Mouse (Mus musculus) spleen, adult 2 months (tissue): ENCODE results near the gene Tbr1. TPM values are rescaled to one million over a fixed set of nuclear protein-coding genes. Genes with fewer than 3 reads are reported as not detected.

Experiments
- DNase-seq, 2 experiments: peaks; one replicate each; pipeline versions ENCODE4 v3.0.0 to v3.0.0-alpha.2; 2012 to 2021; ENCODE audit warnings: low spot score in 2 of 2, low read depth in 1 of 2
- H3K27ac ChIP-seq: fragments of 200-500 bp; 2 replicates; pipeline ENCODE4 v1.5.1; 2012; ENCODE audit warnings: low read length, inconsistent platforms; ENCODE audit not compliant: insufficient read depth
- H3K27me3 ChIP-seq: fragments of 200-500 bp; 2 replicates; pipeline ENCODE4 v1.6.1; 2012; ENCODE audit warnings: mild to moderate bottlenecking, moderate library complexity, low read length, inconsistent platforms; ENCODE audit not compliant: control insufficient read depth, insufficient read depth
- H3K36me3 ChIP-seq: fragments of 200-500 bp; 2 replicates; pipeline ENCODE4 v1.6.1; 2012; ENCODE audit warnings: mild to moderate bottlenecking, low read length, inconsistent platforms; ENCODE audit not compliant: control insufficient read depth, insufficient read depth
- H3K4me1 ChIP-seq: fragments of 200-500 bp; 2 replicates; pipeline ENCODE4 v1.6.1; 2011; ENCODE audit warnings: inconsistent platforms; ENCODE audit not compliant: control insufficient read depth, insufficient read depth, insufficient read length
- H3K4me3 ChIP-seq: fragments of 200-500 bp; 2 replicates; pipeline ENCODE4 v1.5.1; 2011; ENCODE audit warnings: mild to moderate bottlenecking, inconsistent platforms; ENCODE audit not compliant: insufficient read depth, insufficient read length; ENCODE audit errors: extremely low read depth
- CTCF ChIP-seq: fragments of 200-500 bp; IDR thresholded peaks from 2 replicates; pipeline ENCODE4 v1.5.1; 2011; ENCODE audit warnings: mild to moderate bottlenecking, inconsistent platforms; ENCODE audit not compliant: insufficient read depth, insufficient read length, insufficient replicate concordance; ENCODE audit errors: extremely low read depth
- POLR2A ChIP-seq: fragments of 200-500 bp; IDR thresholded peaks from 2 replicates; pipeline ENCODE4 v1.6.1; 2011; ENCODE audit warnings: low read depth, low read length, inconsistent platforms
- WGBS: fragments of 180-500 bp; shearing (Covaris S2); methylation state at CpG from one replicate; pipeline ENCODE4 v1.1.7; 2018; 5-methylcytosine and 5-hydroxymethylcytosine counted together
- polyA plus RNA-seq: library from polyadenylated mRNA; depleted of rRNA; stranded (reverse); fragments of >200 nt; gene quantifications from 2 replicates; pipeline ENCODE4 v1.2.3, GENCODE M21; 2012; rRNA removed

Gene Tbr1
- polyA plus RNA-seq: 0.05 and 0.11 TPM in 2 replicates

GRCm38 (mm10) chr2:61802656-61803251, at the start of gene Tbr1:
Tbr1 (plus strand) TSS chr2:61802930.
- no peak within 1 kb of the TSS for H3K27ac ChIP-seq
- TF ChIP-seq POLR2A (no peak), CTCF (no peak)
- no peaks in the 10 kb centered on the region; the same call in 1 of the 2 replicates for H3K36me3 ChIP-seq
- peaks cover 17% of the 10 kb centered on the region for H3K4me1 ChIP-seq
- H3K27me3 ChIP-seq: peaks cover 25% of the 10 kb centered on the region
- DNase-seq: no peak
- 46% methylated on average over 11 of the region's 11 CpGs for WGBS
- H3K4me3 ChIP-seq: no peak within 1 kb of the TSS

- H3K27me3 ChIP-seq: no peaks in the 10 kb centered on the region
- no peak overlapping the region for H3K4me3 ChIP-seq
- H3K36me3 ChIP-seq: no peaks in the 10 kb centered on the region
- TF ChIP-seq POLR2A (no peak), CTCF (no peak)
- no peak overlapping the region for H3K27ac ChIP-seq
- H3K4me1 ChIP-seq: peaks cover 3% of the 10 kb centered on the region; the same call in 1 of the 2 replicates
- DNase-seq: no peak
These were observed 47.7 kb upstream of the Tbr1 start for GRCm38 (mm10) chr2:61754989-61755388.

GRCm38 (mm10) chr2:61759234-61759855, 43.4 kb upstream of the Tbr1 start:
- Histone ChIP-seq H3K27ac (no peak overlapping the region), H3K4me1 (peaks cover 3% of the 10 kb centered on the region; the same call in 1 of the 2 replicates), H3K27me3 (no peaks in the 10 kb centered on the region), H3K36me3 (peaks cover 2% of the 10 kb centered on the region; the same call in 1 of the 2 replicates), H3K4me3 (no peak overlapping the region)
- no peak for DNase-seq
- TF ChIP-seq POLR2A: no peak
- TF ChIP-seq CTCF: no peak
- WGBS: 90% methylated on average over 5 of the region's 5 CpGs

GRCm38 (mm10) chr2:61760044-61760443, 42.7 kb upstream of the Tbr1 start:
- H3K36me3 ChIP-seq: peaks cover 2% of the 10 kb centered on the region; the same call in 1 of the 2 replicates
- WGBS: 82% methylated on average over 3 of the region's 3 CpGs
- no peak overlapping the region for H3K4me3 ChIP-seq
- no peak for DNase-seq
- H3K27ac ChIP-seq: no peak overlapping the region
- no peak for TF ChIP-seq CTCF
- no peak for TF ChIP-seq POLR2A
- H3K4me1 ChIP-seq: peaks cover 2% of the 10 kb centered on the region; the same call in 1 of the 2 replicates
- no peaks in the 10 kb centered on the region for H3K27me3 ChIP-seq

GRCm38 (mm10) chr2:61764470-61765105, 38.1 kb upstream of the Tbr1 start:
- Histone ChIP-seq H3K27ac (no peak overlapping the region), H3K4me3 (no peak overlapping the region), H3K4me1 (no peaks in the 10 kb centered on the region), H3K27me3 (no peaks in the 10 kb centered on the region), H3K36me3 (peaks cover 4% of the 10 kb centered on the region)
- no peak for DNase-seq
- TF ChIP-seq POLR2A: no peak
- TF ChIP-seq CTCF: no peak
- WGBS: 94% methylated on average over 6 of the region's 6 CpGs

- 90% methylated on average over 4 of the region's 4 CpGs for WGBS
- TF ChIP-seq POLR2A (no peak), CTCF (no peak)
These were observed 37.2 kb upstream of the Tbr1 start for GRCm38 (mm10) chr2:61765526-61765925.

GRCm38 (mm10) chr2:61780794-61781193, 21.9 kb upstream of the Tbr1 start:
- Histone ChIP-seq H3K36me3 (peaks cover 7% of the 10 kb centered on the region), H3K27me3 (no peaks in the 10 kb centered on the region), H3K4me1 (no peaks in the 10 kb centered on the region), H3K4me3 (no peak overlapping the region), H3K27ac (no peak overlapping the region)
- no peak for DNase-seq
- TF ChIP-seq POLR2A (no peak), CTCF (no peak)

More at GRCm38 (mm10) chr2:61765526-61765925, 37.2 kb upstream of the Tbr1 start:
- no peaks in the 10 kb centered on the region for H3K27me3 ChIP-seq
- no peaks in the 10 kb centered on the region for H3K4me1 ChIP-seq
- no peak for DNase-seq
- no peak overlapping the region for H3K27ac ChIP-seq
- no peak overlapping the region for H3K4me3 ChIP-seq
- H3K36me3 ChIP-seq: peaks cover 4% of the 10 kb centered on the region
